Comparison of ENCODE assay signal across 26 mouse cellular contexts in the genomic region with DNA sequence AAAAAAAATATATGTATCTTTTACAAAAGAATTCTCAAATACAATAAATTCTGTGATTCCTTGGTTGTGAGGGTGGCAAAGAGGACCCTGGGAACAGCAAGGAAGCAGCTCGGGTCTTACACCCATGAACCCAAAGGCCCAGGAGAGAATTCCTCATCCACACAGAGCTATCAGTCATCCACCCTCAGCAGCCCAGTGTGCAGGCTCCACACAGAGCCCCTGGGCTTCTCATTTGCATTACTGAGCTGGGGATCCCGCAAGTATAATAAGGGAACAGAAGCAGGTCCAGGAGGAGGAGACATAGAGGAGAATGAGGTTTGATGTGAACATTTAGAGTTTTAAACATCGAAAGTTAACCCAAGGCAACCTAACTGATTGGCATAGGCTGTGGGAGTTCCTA.
DNase-seq lines count a peak whose midpoint lies in the region; ATAC-seq and TF ChIP-seq lines count a peak whose summit lies in the region.
"Had no signal": no experiment of that assay in that cellular context is flagged by ENCODE, and none has a peak within 500 bp of the region (broad histone marks: within the 10 kb centered on the region; RNA-seq: fewer than 3 reads in every experiment).

No protein-coding gene starts in this region.

- H3K4me1 ChIP-seq in hindbrain, embryonic 11.5 days (replicated peaks; ENCODE audit: control insufficient read depth, insufficient read depth, low read length) = no peaks in the 10 kb centered on the region
- H3K4me1 ChIP-seq in hindbrain, postnatal 0 days (ENCODE audit: insufficient read depth, low read length) = no peaks in the 10 kb centered on the region
- H3K4me1 ChIP-seq in midbrain, embryonic 13.5 days (replicated peaks) = no peaks in the 10 kb centered on the region; the same call in 1 of the 2 replicates
- H3K4me1 ChIP-seq in midbrain, embryonic 16.5 days (ENCODE audit: control insufficient read depth, insufficient read depth, low read length) = no peaks in the 10 kb centered on the region
- H3K4me1 ChIP-seq: embryonic facial prominence, embryonic 10.5 days; embryonic facial prominence, embryonic 12.5 days; forebrain, embryonic 13.5 days; forebrain, embryonic 15.5 days had no signal

- H3K9ac ChIP-seq in hindbrain, embryonic 11.5 days (ENCODE audit: low read depth, low read length) = no peak overlapping the region
- H3K9ac ChIP-seq in hindbrain, postnatal 0 days (replicated peaks; ENCODE audit: low read length) = no peak overlapping the region
- H3K9ac ChIP-seq in midbrain, embryonic 13.5 days (replicated peaks) = no peak overlapping the region
- no peak overlapping the region for H3K9ac ChIP-seq in midbrain, embryonic 16.5 days (ENCODE audit: low read depth, low read length)
- H3K9ac ChIP-seq: embryonic facial prominence, embryonic 12.5 days; forebrain, embryonic 13.5 days; forebrain, embryonic 15.5 days; forebrain, postnatal 0 days had no signal

- TF ChIP-seq CTCF in hindbrain, postnatal 0 days (IDR thresholded peaks at IDR 0.05; ENCODE audit: low read depth) = no peak

- no peak overlapping the region for H3K4me3 ChIP-seq in hindbrain, embryonic 11.5 days (ENCODE audit: low read depth, low read length)
- no peak overlapping the region for H3K4me3 ChIP-seq in hindbrain, postnatal 0 days (ENCODE audit: low read length)
- H3K4me3 ChIP-seq in midbrain, embryonic 13.5 days (replicated peaks) = no peak overlapping the region
- no peak overlapping the region for H3K4me3 ChIP-seq in midbrain, embryonic 16.5 days (ENCODE audit: low read depth, low read length)
- H3K4me3 ChIP-seq: embryonic facial prominence, embryonic 10.5 days; embryonic facial prominence, embryonic 12.5 days; forebrain, embryonic 13.5 days; forebrain, embryonic 15.5 days had no signal

- no peak overlapping the region for H3K27ac ChIP-seq in hindbrain, embryonic 11.5 days (ENCODE audit: low read depth, low read length)
- no peak overlapping the region for H3K27ac ChIP-seq in hindbrain, postnatal 0 days
- no peak overlapping the region for H3K27ac ChIP-seq in midbrain, embryonic 13.5 days
- no peak overlapping the region for H3K27ac ChIP-seq in midbrain, embryonic 16.5 days (ENCODE audit: low read length)
- H3K27ac ChIP-seq: embryonic facial prominence, embryonic 10.5 days; embryonic facial prominence, embryonic 12.5 days; forebrain, embryonic 13.5 days; forebrain, embryonic 15.5 days had no signal

- no peaks in the 10 kb centered on the region for H3K27me3 ChIP-seq in hindbrain, embryonic 11.5 days (ENCODE audit: control insufficient read depth, insufficient read depth, low read length)
- H3K27me3 ChIP-seq in hindbrain, postnatal 0 days (ENCODE audit: insufficient read depth, low read length) = no peaks in the 10 kb centered on the region
- no peaks in the 10 kb centered on the region for H3K27me3 ChIP-seq in midbrain, embryonic 13.5 days
- H3K27me3 ChIP-seq in midbrain, embryonic 16.5 days (ENCODE audit: control insufficient read depth, insufficient read depth, low read depth, low read length) = no peaks in the 10 kb centered on the region
- H3K27me3 ChIP-seq: CH12.LX; embryonic facial prominence, embryonic 12.5 days; forebrain, embryonic 13.5 days; forebrain, embryonic 15.5 days had no signal

- peak; percentile 59; the same call in 1 of the 2 replicates for ATAC-seq in hindbrain, embryonic 11.5 days (ENCODE audit: low FRiP score)
- no peak for ATAC-seq in hindbrain, postnatal 0 days
- 0 out of 2 replicates have a peak, but pooled peaks have one; percentile 66 for ATAC-seq in midbrain, embryonic 13.5 days
- ATAC-seq in midbrain, embryonic 16.5 days = no peak
- ATAC-seq: activated CD4-positive, CD25-positive, alpha-beta regulatory T cell, adult 4 months; CD4-positive, CD25-positive, alpha-beta regulatory T cell, adult 4 months; forebrain, embryonic 13.5 days; forebrain, embryonic 15.5 days; Patski had no signal

- H3K36me3 ChIP-seq in hindbrain, embryonic 11.5 days (ENCODE audit: control insufficient read depth, insufficient read depth, low read length) = no peaks in the 10 kb centered on the region
- no peaks in the 10 kb centered on the region for H3K36me3 ChIP-seq in hindbrain, postnatal 0 days (ENCODE audit: insufficient read depth, low read length)
- no peaks in the 10 kb centered on the region for H3K36me3 ChIP-seq in midbrain, embryonic 13.5 days
- H3K36me3 ChIP-seq in midbrain, embryonic 16.5 days (ENCODE audit: control insufficient read depth, insufficient read depth, low read length) = no peaks in the 10 kb centered on the region
- H3K36me3 ChIP-seq: embryonic facial prominence, embryonic 10.5 days; embryonic facial prominence, embryonic 12.5 days; forebrain, embryonic 15.5 days; G1E had no signal

- 16% methylated on average over 3 of the region's 3 CpGs for WGBS in hindbrain, embryonic 11.5 days
- 16% methylated on average over 3 of the region's 3 CpGs for WGBS in hindbrain, postnatal 0 days
- WGBS in midbrain, embryonic 13.5 days = 22% methylated on average over 3 of the region's 3 CpGs
- 26% methylated on average over 3 of the region's 3 CpGs for WGBS in midbrain, embryonic 16.5 days

- no peak overlapping the region for H3K4me2 ChIP-seq in hindbrain, embryonic 11.5 days (replicated peaks; ENCODE audit: low read depth, low read length)
- H3K4me2 ChIP-seq in hindbrain, postnatal 0 days (ENCODE audit: low read depth, low read length) = no peak overlapping the region
- H3K4me2 ChIP-seq in midbrain, embryonic 13.5 days (replicated peaks) = no peak overlapping the region
- no peak overlapping the region for H3K4me2 ChIP-seq in midbrain, embryonic 16.5 days (ENCODE audit: low read length)
- H3K4me2 ChIP-seq: embryonic facial prominence, embryonic 12.5 days; forebrain, embryonic 13.5 days; forebrain, embryonic 15.5 days had no signal

- DNase-seq in hindbrain, embryonic 11.5 days (ENCODE audit: low spot score) = peak; percentile 6
- no peak for DNase-seq in hindbrain, postnatal 0 days (ENCODE audit: low spot score)
- peak; percentile 19 for DNase-seq in ES-CJ7 (ENCODE audit: low read depth, low spot score)
- peak; percentile 34 for DNase-seq in R1 (ENCODE audit: low read depth, low spot score)
- no peak for DNase-seq in kidney, postnatal 25 days
- no peak for DNase-seq in cerebellum, adult 11-12 months
- DNase-seq: adrenal gland, adult 8-10 months; adrenal gland, postnatal 14 days; B cell, adult 2 months; cerebellum, adult 11 months; cerebellum, adult 2 months; cerebellum, adult 9-10 months; cerebellum, postnatal 10 days; cerebellum, postnatal 25 days; forebrain, postnatal 0 days had no signal

- no peaks in the 10 kb centered on the region for H3K9me3 ChIP-seq in hindbrain, embryonic 11.5 days (ENCODE audit: control insufficient read depth, low read length)
- no peaks in the 10 kb centered on the region for H3K9me3 ChIP-seq in hindbrain, postnatal 0 days (ENCODE audit: low read length)
- no peaks in the 10 kb centered on the region for H3K9me3 ChIP-seq in midbrain, embryonic 13.5 days
- H3K9me3 ChIP-seq in midbrain, embryonic 16.5 days (replicated peaks; ENCODE audit: control insufficient read depth, low read length, poor library complexity, severe bottlenecking) = no peaks in the 10 kb centered on the region
- H3K9me3 ChIP-seq: embryonic facial prominence, embryonic 10.5 days; embryonic facial prominence, embryonic 12.5 days; forebrain, embryonic 13.5 days; forebrain, embryonic 15.5 days; G1E had no signal

Comparison
In these comparisons a context has a peak if more than half of its experiments do, and no peak if none do; other contexts are left out.
1. ATAC-seq: peak in hindbrain, embryonic 11.5 days (single experiment) and midbrain, embryonic 13.5 days (single experiment); none in hindbrain, postnatal 0 days (single experiment) and midbrain, embryonic 16.5 days (single experiment).
2. DNase-seq: peak in hindbrain, embryonic 11.5 days (single experiment), ES-CJ7 (single experiment) and R1 (single experiment); none in hindbrain, postnatal 0 days (single experiment), kidney, postnatal 25 days (0 of 2) and cerebellum, adult 11-12 months (single experiment).